Mouse (Mus musculus) stomach, postnatal 0 days (tissue): ENCODE results near the gene Tnfaip8l1. TPM values are rescaled to one million over a fixed set of nuclear protein-coding genes. Genes with fewer than 3 reads are reported as not detected.

Experiments used
- ATAC-seq: fragments of 200-750 bp; cut with Nextera tagmentation; 2 replicates; pipeline ENCODE4 v1.8.0; 2017; ENCODE audit not compliant: low FRiP score, low TSS enrichment
- DNase-seq: peaks from one replicate; pipeline ENCODE4 v3.0.0-alpha.2; 2016; ENCODE audit warnings: low spot score
- H3K27ac ChIP-seq: fragments of 300-500 bp; sonication (generic); replicated peaks from 2 replicates; pipeline ENCODE4 v1.5.1; 2014; ENCODE audit warnings: mild to moderate bottlenecking, control low read depth
- H3K27me3 ChIP-seq: fragments of 300-500 bp; sonication (generic); 2 replicates; pipeline ENCODE4 v1.6.1; 2014; ENCODE audit warnings: low read length; ENCODE audit not compliant: control insufficient read depth, insufficient read depth
- H3K36me3 ChIP-seq: fragments of 300-500 bp; sonication (generic); 2 replicates; pipeline ENCODE4 v1.6.1; 2014; ENCODE audit warnings: low read length, mixed read lengths; ENCODE audit not compliant: control insufficient read depth, insufficient read depth
- H3K4me1 ChIP-seq: fragments of 300-500 bp; sonication (generic); replicated peaks from 2 replicates; pipeline ENCODE4 v1.6.1; 2014; ENCODE audit warnings: antibody characterized with exemption; ENCODE audit not compliant: control insufficient read depth, insufficient read depth
- H3K4me2 ChIP-seq: fragments of 300-500 bp; sonication (generic); replicated peaks from 2 replicates; pipeline ENCODE4 v1.6.1; 2014; ENCODE audit warnings: low read depth, mild to moderate bottlenecking, control low read depth, moderate library complexity
- H3K4me3 ChIP-seq: fragments of 300-500 bp; sonication (generic); 2 replicates; pipeline ENCODE4 v1.5.1; 2014; ENCODE audit warnings: low read depth, low read length, control low read depth
- H3K9ac ChIP-seq: fragments of 300-500 bp; sonication (generic); 2 replicates; pipeline ENCODE4 v1.6.1; 2014; ENCODE audit warnings: mild to moderate bottlenecking, low read length, control low read depth, mixed read lengths
- H3K9me3 ChIP-seq: fragments of 300-500 bp; sonication (generic); 2 replicates; pipeline ENCODE4 v1.6.1; 2016; ENCODE audit warnings: low read length; ENCODE audit not compliant: control insufficient read depth
- CTCF ChIP-seq: IDR thresholded peaks from 2 replicates; pipeline ENCODE4 v1.5.1; 2016; ENCODE audit warnings: antibody characterized with exemption, low read depth, mild to moderate bottlenecking, moderate library complexity
- EP300 ChIP-seq: optimal IDR thresholded peaks from 2 replicates; pipeline ENCODE3; 2016; ENCODE audit warnings: antibody characterized with exemption
- WGBS: fragments of 180-500 bp; shearing (Covaris S2); extraction: QIAGEN DNeasy Blood & Tissue Kit; methylation state at CpG from one replicate; pipeline ENCODE4 v1.1.7; 2014; 5-methylcytosine and 5-hydroxymethylcytosine counted together
- polyA plus RNA-seq: library from polyadenylated mRNA; unstranded; fragments of >200 nt; fragmentation: Nextera tagmentation; extraction: Ambion mirVana; gene quantifications from 2 replicates; pipeline ENCODE4 v1.2.1, GENCODE M21; 2015

Gene Tnfaip8l1
- polyA plus RNA-seq: 4.4 and 5.2 TPM in 2 replicates

DNA sequence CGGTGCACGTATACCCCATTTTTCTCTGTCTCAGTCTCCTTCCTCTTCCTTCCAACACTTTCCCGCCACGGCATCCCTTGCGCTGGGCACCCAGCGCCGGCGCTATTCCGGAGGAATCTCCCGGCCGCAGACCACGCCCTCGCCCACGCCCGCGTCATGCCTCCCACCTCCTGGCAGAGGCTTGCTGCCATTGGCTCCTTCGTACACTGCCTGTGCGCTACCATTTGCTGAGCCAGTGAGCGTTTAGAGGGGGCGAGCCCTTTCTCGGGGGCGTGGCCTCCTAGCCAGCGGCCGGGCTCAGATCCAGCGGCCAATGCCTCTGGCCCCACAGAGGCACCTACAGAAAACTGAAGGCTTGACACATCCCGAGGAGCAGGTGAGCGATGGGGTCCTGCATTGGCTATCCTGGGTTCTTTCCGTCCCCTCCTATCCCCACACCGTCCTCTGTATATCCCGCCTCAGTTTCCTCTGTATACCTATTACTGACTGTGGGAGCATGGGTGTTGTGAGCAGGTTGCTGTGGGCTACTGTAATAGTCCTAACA is at the start of gene Tnfaip8l1:
Gene Tnfaip8l1 (plus strand): TSS at position 247 of the 544 bp plus-strand sequence.
- Histone ChIP-seq H3K9ac (peak within 1 kb of the TSS; percentile 38; the same call in 1 of the 2 replicates), H3K27ac (peak within 1 kb of the TSS; percentile 35; the same call in 1 of the 2 replicates), H3K36me3 (no peaks in the 10 kb centered on the region), H3K9me3 (no peaks in the 10 kb centered on the region), H3K27me3 (0 out of 2 replicates have a peak, but pooled peaks cover 2% of the 10 kb centered on the region), H3K4me1 (peaks cover 10% of the 10 kb centered on the region; the same call in 1 of the 2 replicates), H3K4me2 (peak within 1 kb of the TSS; percentile 72), H3K4me3 (peak within 1 kb of the TSS; percentile 37)
- TF ChIP-seq CTCF: peak; percentile 23
- TF ChIP-seq EP300: no peak
- DNase-seq: peak; percentile 96
- WGBS: 1% methylated on average over 30 of the region's 30 CpGs
- peak; percentile 96 for ATAC-seq

DNA sequence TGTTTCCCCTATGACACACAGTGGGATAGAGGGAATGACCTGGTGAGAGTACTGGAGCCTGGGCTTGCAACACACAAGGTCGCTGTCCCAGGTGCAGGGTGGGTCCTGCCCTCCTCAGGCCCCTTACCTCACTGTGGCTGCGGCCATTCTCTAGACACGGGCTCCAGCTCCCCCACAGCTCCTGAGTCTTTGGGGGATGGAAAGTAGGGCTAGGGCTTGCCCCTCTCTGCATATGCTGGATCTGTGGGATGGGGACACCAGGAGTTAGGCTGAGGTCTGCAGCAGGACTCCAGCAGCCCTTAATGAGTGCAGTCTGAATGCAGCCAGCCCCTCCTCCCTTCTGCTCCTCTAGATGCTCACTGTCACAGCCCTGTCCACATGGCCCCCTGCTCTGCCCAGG is 49.5 kb upstream of the Tnfaip8l1 start:
- no peak overlapping the region for H3K9ac ChIP-seq
- 78% methylated on average over 3 of the region's 3 CpGs for whole genome bisulfite sequencing

DNA sequence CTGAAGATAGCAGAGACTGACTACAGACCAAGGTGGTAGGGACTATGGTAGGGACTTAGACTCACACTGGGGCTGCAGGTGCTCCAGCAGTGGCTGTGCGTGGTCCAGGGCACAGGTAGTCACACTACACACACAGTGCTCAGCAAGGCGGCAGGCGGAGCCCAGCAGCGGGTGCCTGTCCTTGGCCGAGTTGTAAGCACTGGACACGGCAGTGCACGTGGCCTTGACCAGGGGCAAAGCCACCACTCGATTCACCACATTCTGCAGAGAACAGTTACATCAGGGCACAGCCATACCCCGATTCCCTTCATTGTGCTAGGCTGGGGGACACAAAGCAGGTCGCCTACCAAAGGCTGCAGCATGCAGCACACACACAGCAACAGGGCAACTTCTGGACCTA is 46.1 kb upstream of the Tnfaip8l1 start:
- Histone ChIP-seq H3K36me3 (no peaks in the 10 kb centered on the region), H3K27ac (no peak overlapping the region), H3K27me3 (peaks cover 4% of the 10 kb centered on the region; the same call in 1 of the 2 replicates), H3K9me3 (no peaks in the 10 kb centered on the region), H3K4me1 (no peaks in the 10 kb centered on the region; the same call in 1 of the 2 replicates), H3K4me3 (no peak overlapping the region), H3K9ac (no peak overlapping the region), H3K4me2 (no peak overlapping the region)
- 73% methylated on average over 10 of the region's 10 CpGs for WGBS
- no peak for ATAC-seq
- DNase-seq: no peak
- TF ChIP-seq EP300 (no peak), CTCF (no peak)

More for the DNA sequence above, 49.5 kb upstream of the Tnfaip8l1 start:
- H3K4me2 ChIP-seq: no peak overlapping the region
- H3K27ac ChIP-seq: no peak overlapping the region
- no peaks in the 10 kb centered on the region; the same call in 1 of the 2 replicates for H3K4me1 ChIP-seq
- H3K36me3 ChIP-seq: no peaks in the 10 kb centered on the region
- no peak overlapping the region for H3K4me3 ChIP-seq
- DNase-seq (no peak), ATAC-seq (no peak)
- no peak for TF ChIP-seq EP300
- no peak for TF ChIP-seq CTCF
- H3K9me3 ChIP-seq: no peaks in the 10 kb centered on the region
- H3K27me3 ChIP-seq: no peaks in the 10 kb centered on the region

DNA sequence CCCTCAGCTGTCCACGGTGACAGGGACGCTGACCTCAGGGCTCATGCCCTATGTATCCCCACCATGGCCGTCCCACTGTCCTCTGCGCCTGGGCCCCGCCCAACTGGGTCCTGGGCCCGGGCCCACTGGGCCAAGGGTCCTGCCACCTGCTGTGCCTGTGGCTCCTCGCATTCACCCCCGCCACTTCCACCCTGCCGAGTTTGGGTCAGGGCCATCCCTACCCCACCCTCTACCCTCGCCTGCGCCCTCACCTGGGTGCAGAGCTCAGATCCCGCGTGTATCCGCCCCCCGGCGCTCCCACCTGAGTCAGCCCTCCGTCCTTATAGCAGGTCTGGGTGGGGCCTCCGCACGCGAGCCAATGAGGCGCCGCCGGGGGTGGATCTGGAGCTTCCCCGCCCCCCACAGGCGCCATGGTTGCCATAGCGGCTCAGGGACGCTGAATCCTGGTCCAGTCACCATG is 45.0 kb upstream of the Tnfaip8l1 start, which contains the start of gene Plin5:
Gene Plin5 (minus strand): TSS at position 346 of the 460 bp plus-strand sequence.
- under 1% methylated on average over 27 of the region's 27 CpGs for WGBS
- Histone ChIP-seq H3K4me2 (peak within 1 kb of the TSS; percentile 53), H3K27ac (no peak within 1 kb of the TSS), H3K4me1 (no peaks in the 10 kb centered on the region; the same call in 1 of the 2 replicates), H3K9me3 (no peaks in the 10 kb centered on the region), H3K4me3 (peak within 1 kb of the TSS; percentile 20; the same call in 1 of the 2 replicates), H3K36me3 (no peaks in the 10 kb centered on the region), H3K27me3 (peaks cover 4% of the 10 kb centered on the region; the same call in 1 of the 2 replicates), H3K9ac (peak within 1 kb of the TSS; percentile 18; the same call in 1 of the 2 replicates)
- TF ChIP-seq CTCF (no peak), EP300 (no peak)
- DNase-seq: peak; percentile 84
- peak; percentile 76 for ATAC-seq

DNA sequence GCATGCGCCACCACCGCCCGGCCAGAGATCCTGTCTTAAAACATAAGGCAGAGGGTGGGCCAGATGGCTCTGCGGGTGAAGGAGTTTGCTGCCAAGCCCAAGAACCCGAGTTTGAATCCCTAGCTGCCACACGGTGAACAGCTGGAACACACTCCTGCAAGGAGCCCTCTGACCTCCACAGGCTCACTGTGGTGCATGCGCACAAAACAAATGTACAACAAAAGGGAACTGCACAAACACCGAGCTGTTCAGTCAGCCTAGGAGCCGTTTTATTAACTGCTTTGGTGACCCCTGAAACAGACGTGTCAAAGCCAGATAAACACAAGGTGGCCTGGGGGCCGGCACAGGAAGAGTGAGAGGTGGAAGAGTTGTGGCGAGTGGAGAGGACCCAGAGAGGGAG is 42.8 kb upstream of the Tnfaip8l1 start:
- no peak overlapping the region for H3K27ac ChIP-seq
- no peak overlapping the region for H3K4me3 ChIP-seq
- no peak overlapping the region for H3K9ac ChIP-seq
- H3K4me2 ChIP-seq: peak overlapping the region; percentile 34; the same call in 1 of the 2 replicates
- 0 out of 2 replicates have a peak, but pooled peaks cover 3% of the 10 kb centered on the region for H3K9me3 ChIP-seq
- no peaks in the 10 kb centered on the region for H3K36me3 ChIP-seq
- no peak for TF ChIP-seq CTCF
- TF ChIP-seq EP300: no peak
- 31% methylated on average over 12 of the region's 12 CpGs for WGBS
- DNase-seq: no peak
- H3K27me3 ChIP-seq: peaks cover 4% of the 10 kb centered on the region; the same call in 1 of the 2 replicates
- no peaks in the 10 kb centered on the region; the same call in 1 of the 2 replicates for H3K4me1 ChIP-seq
- ATAC-seq: no peak
